Mouse (Mus musculus): ENCODE data around the gene Chpf.

- TF ChIP-seq CTCF (IDR thresholded peaks at IDR 0.05; ENCODE audit: low read depth): no peak
- no peak for TF ChIP-seq EP300 (optimal IDR thresholded peaks at IDR 0.05)
Observed at GRCm38 (mm10) chr1:75457710-75458024, 21.4 kb downstream of the Chpf start.

All from stomach, postnatal 0 days (tissue).